Mouse (Mus musculus): ENCODE data around the gene Pdzk1ip1.

Gene Pdzk1ip1

GRCm38 (mm10) chr4:115121608-115122007 lies 33.1 kb downstream of the Pdzk1ip1 start:
- no peak for DNase-seq (ENCODE audit: low read depth, low spot score)

- DNase-seq (ENCODE audit: low read depth, low spot score) = no peak
Observed at GRCm38 (mm10) chr4:115123507-115123906, 35.0 kb downstream of the Pdzk1ip1 start.

DNA sequence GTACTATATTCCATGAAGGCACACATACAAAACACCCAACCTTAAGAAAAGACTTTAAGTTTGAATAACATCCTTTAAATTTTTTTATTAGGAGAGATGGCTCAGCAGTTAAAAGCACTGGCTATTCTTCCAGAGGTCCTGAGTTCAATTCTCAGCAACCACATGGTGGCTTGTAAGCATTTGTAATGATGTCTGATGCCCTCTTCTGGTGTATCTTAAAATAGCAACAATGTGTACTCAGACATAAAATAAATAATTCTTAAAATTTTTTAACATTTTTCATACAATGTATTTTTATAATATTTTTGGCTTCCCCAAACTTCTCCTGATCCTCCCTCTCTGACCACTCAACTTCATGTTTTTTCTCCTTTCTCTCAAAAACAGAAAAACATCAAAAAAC lies 36.2 kb downstream of the Pdzk1ip1 start:
- peak; percentile 17 for DNase-seq (ENCODE audit: low read depth, low spot score)

DNA sequence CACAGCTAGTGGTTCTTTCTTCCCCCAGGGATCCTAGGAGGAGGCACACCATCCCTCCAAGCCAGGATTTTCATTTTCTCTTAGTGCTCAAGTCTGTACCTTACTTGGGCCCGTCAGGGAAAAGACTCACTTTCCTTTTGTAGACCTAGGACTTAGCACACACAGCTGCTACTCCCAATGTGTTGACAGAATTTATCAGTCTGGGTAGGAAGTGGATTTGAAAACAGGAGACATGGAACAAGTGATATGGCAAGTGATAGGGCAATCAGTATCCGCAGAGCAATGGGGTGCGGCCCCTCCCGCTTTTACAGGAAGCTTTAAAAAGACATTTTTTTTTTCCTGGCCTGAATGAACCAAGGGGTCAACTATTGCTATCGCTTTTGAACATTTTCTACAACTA lies 44.6 kb downstream of the Pdzk1ip1 start:
- DNase-seq (ENCODE audit: low read depth, low spot score) = no peak

DNA sequence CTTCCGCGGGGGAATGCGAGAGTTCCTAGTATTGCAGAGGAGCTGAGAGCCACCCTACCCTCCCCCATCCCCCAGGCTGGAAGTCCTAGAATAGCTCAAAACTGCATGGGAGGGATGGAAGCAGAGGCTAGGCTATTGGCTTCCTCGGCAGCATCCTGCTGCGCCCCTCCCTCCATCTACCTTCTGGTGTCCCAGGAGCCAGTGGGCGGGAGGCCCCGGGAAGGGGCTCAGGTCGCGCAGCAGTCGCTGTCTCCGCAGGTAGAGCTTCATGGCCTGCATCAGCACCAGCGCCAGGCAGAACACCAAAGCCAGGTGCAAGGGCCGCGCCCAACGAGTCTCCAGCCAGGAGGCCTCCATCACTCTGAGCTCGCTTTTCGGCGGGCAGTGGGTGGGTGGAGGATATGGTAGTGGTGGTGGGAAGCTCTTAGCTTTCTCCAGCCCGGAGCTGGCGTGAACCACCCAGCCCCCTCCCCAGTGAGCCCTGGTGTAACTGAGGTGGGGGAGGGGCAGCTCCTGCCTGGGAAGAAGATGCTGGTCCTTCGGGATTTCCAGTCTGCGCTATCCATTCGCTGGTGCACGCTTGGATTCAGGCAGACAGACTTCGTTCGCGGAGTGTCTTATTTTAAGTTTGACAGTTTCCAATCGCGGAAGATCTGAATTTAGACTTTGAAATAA lies 45.2 kb downstream of the Pdzk1ip1 start, which contains the start of gene Cyp4x1:
Gene Cyp4x1, minus strand, starts transcription at position 661 of the 675 bp plus-strand sequence.
- DNase-seq (ENCODE audit: low read depth, low spot score) = no peak

GRCm38 (mm10) chr4:115134296-115134630 lies 45.8 kb downstream of the Pdzk1ip1 start:
- no peak for DNase-seq (ENCODE audit: low read depth, low spot score)

All from 3T3-L1 (cell line).